Mouse (Mus musculus): Measurements from ENCODE around the gene Psmb6. TPM values are rescaled to one million over a fixed set of nuclear protein-coding genes. Genes with fewer than 3 reads are reported as not detected.
"Not testable (repeated sequence)": the region's sequence is repeated elsewhere in the genome, so short reads cannot be mapped to it uniquely, and the experiment has no call there.

The Psmb6 gene
- polyA plus RNA-seq, 1 experiment, result 319 TPM

DNA sequence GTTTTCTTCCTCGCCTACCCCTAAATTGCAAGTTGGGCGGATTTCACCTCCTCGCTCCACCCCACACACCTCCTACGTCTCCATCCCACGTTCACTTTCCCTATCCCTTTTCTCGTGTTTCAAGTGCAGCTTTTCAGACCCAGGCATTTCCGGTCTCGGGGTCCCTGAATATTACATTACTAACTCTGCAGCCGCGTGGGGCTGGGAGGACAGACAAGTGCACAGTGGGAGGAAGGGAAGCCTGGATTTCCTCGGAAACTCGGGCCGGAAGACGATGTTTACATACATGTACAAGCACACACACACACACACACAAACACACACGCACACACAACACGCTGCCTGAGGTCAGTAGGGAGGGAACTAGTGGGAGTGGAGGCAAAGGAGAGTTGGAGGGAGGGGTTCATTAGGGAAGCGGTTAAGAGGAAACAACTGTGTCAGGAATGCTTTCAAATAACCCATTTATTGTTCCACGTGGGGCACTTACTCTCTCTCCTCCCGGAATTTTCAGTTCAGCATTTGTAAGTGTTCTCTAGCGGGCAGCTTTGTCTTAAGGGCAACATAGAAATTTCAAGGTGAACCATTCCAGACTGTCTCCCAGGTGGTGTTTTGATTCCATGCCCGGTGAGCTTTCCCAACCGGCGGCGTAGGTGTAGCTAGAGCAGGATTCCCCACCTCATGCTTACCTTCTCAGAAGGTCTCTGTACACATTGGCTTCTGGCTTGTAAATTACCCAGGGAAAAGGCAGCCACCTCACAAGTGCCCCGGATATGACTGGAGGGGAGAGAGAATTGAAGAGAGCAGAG is 38.5 kb downstream of the Psmb6 start:
- WGBS, result 1% methylated on average over 25 of the region's 25 CpGs
- Histone ChIP-seq H3K27ac (ENCODE audit: insufficient read depth, low read length) (peak overlapping the region; percentile 44; the same call in 1 of the 2 replicates), H3K4me3 (replicated peaks; ENCODE audit: insufficient read depth, low read depth, low read length) (peak overlapping the region; percentile 84), H3K4me1 (ENCODE audit: control insufficient read depth, insufficient read depth, low read length) (peaks cover 8% of the 10 kb centered on the region), H3K27me3 (ENCODE audit: control insufficient read depth, insufficient read depth, low read length) (no peaks in the 10 kb centered on the region)
- TF ChIP-seq CTCF (IDR thresholded peaks at IDR 0.05; ENCODE audit: borderline replicate concordance, insufficient read depth, low read depth, low read length) (no peak), POLR2A (IDR thresholded peaks at IDR 0.05; ENCODE audit: borderline replicate concordance, insufficient read depth, low read length) (no peak)
- DNase-seq, result peak; percentile 38

- no peak overlapping the region for H3K27ac ChIP-seq (ENCODE audit: insufficient read depth, low read length)
- H3K4me3 ChIP-seq (replicated peaks; ENCODE audit: insufficient read depth, low read depth, low read length), result peak overlapping the region; percentile 84
- peaks cover 8% of the 10 kb centered on the region for H3K4me1 ChIP-seq (ENCODE audit: control insufficient read depth, insufficient read depth, low read length)
- no peak for DNase-seq
- no peaks in the 10 kb centered on the region for H3K27me3 ChIP-seq (ENCODE audit: control insufficient read depth, insufficient read depth, low read length)
- TF ChIP-seq POLR2A (IDR thresholded peaks at IDR 0.05; ENCODE audit: borderline replicate concordance, insufficient read depth, low read length), result no peak
- no peak for TF ChIP-seq CTCF (IDR thresholded peaks at IDR 0.05; ENCODE audit: borderline replicate concordance, insufficient read depth, low read depth, low read length)
- 43% methylated on average over 4 of the region's 4 CpGs for WGBS
These were observed 39.2 kb downstream of the Psmb6 start for GRCm38 (mm10) chr11:70564276-70564873.

DNA sequence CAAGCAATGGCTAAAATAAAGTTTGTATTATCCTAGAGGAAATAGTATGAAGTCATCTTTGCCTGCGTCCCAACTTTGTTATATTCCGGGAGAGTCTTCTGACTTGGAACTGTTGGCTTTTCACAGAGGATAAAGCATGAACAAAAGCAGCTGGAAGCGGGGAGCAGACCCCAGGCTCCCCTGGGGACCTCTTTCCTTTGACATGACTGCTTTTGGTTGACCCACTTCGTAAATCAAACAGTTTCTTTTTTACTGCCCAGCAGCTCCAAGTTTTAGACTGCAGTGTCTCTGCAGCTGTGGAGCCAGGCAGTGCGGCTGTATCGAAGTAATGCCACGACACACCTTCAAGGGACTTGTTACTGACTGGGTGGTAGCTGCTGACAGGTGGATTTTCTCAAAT is 41.4 kb downstream of the Psmb6 start:
- TF ChIP-seq POLR2A (IDR thresholded peaks at IDR 0.05; ENCODE audit: borderline replicate concordance, insufficient read depth, low read length) (no peak), CTCF (IDR thresholded peaks at IDR 0.05; ENCODE audit: borderline replicate concordance, insufficient read depth, low read depth, low read length) (no peak)
- 58% methylated on average over 7 of the region's 7 CpGs for WGBS
- no peaks in the 10 kb centered on the region for H3K27me3 ChIP-seq (ENCODE audit: control insufficient read depth, insufficient read depth, low read length)
- H3K4me1 ChIP-seq (ENCODE audit: control insufficient read depth, insufficient read depth, low read length), result peaks cover 8% of the 10 kb centered on the region
- DNase-seq, result no peak
- no peak overlapping the region for H3K4me3 ChIP-seq (replicated peaks; ENCODE audit: insufficient read depth, low read depth, low read length)
- H3K27ac ChIP-seq (ENCODE audit: insufficient read depth, low read length), result no peak overlapping the region

GRCm38 (mm10) chr11:70570614-70571013 is 45.4 kb downstream of the Psmb6 start:
- H3K4me3 ChIP-seq (replicated peaks; ENCODE audit: insufficient read depth, low read depth, low read length); H3K27ac ChIP-seq (ENCODE audit: insufficient read depth, low read length); DNase-seq; H3K27me3 ChIP-seq (ENCODE audit: control insufficient read depth, insufficient read depth, low read length); H3K4me1 ChIP-seq (ENCODE audit: control insufficient read depth, insufficient read depth, low read length): not testable (repeated sequence)
- 97% methylated on average over 1 of the region's 1 CpGs for WGBS

- H3K27ac ChIP-seq (ENCODE audit: insufficient read depth, low read length), result no peak overlapping the region
- peaks cover 8% of the 10 kb centered on the region for H3K4me1 ChIP-seq (ENCODE audit: control insufficient read depth, insufficient read depth, low read length)
- TF ChIP-seq CTCF (IDR thresholded peaks at IDR 0.05; ENCODE audit: borderline replicate concordance, insufficient read depth, low read depth, low read length) (no peak), POLR2A (IDR thresholded peaks at IDR 0.05; ENCODE audit: borderline replicate concordance, insufficient read depth, low read length) (no peak)
- H3K4me3 ChIP-seq (replicated peaks; ENCODE audit: insufficient read depth, low read depth, low read length), result no peak overlapping the region
- WGBS, result 89% methylated on average over 1 of the region's 1 CpGs
- DNase-seq, result no peak
- no peaks in the 10 kb centered on the region for H3K27me3 ChIP-seq (ENCODE audit: control insufficient read depth, insufficient read depth, low read length)
These were observed 46.5 kb downstream of the Psmb6 start for GRCm38 (mm10) chr11:70571641-70572040.

GRCm38 (mm10) chr11:70572348-70572902 is 47.3 kb downstream of the Psmb6 start:
- DNase-seq, result no peak
- Histone ChIP-seq H3K4me3 (replicated peaks; ENCODE audit: insufficient read depth, low read depth, low read length) (no peak overlapping the region), H3K27me3 (ENCODE audit: control insufficient read depth, insufficient read depth, low read length) (no peaks in the 10 kb centered on the region), H3K27ac (ENCODE audit: insufficient read depth, low read length) (no peak overlapping the region), H3K4me1 (ENCODE audit: control insufficient read depth, insufficient read depth, low read length) (peaks cover 9% of the 10 kb centered on the region)
- TF ChIP-seq POLR2A (IDR thresholded peaks at IDR 0.05; ENCODE audit: borderline replicate concordance, insufficient read depth, low read length) (no peak), CTCF (IDR thresholded peaks at IDR 0.05; ENCODE audit: borderline replicate concordance, insufficient read depth, low read depth, low read length) (no peak)
- WGBS, result 65% methylated on average over 5 of the region's 5 CpGs

DNA sequence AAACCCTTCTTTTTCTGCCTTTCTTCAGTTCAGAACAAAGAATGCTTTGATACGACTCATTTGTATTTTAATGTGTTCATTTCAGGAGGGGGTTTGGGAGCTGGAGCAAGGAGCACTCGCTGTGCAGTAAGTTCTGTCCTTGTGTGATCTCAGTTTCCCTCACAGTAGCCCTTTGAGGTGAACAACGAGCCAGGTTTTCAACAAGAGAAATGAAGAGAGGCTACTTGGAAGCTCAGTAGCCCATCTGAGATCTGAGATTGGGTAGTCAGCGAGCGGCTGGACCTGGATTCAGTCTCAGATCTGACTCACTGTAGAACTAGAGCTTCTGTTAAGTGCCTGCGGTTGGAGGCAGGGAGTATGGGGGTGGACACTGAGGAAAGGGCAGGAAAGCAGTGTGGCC is 48.7 kb downstream of the Psmb6 start:
- no peak for DNase-seq
- no peak for TF ChIP-seq CTCF (IDR thresholded peaks at IDR 0.05; ENCODE audit: borderline replicate concordance, insufficient read depth, low read depth, low read length)
- no peak for TF ChIP-seq POLR2A (IDR thresholded peaks at IDR 0.05; ENCODE audit: borderline replicate concordance, insufficient read depth, low read length)
- Histone ChIP-seq H3K4me1 (ENCODE audit: control insufficient read depth, insufficient read depth, low read length) (peaks cover 18% of the 10 kb centered on the region), H3K27ac (ENCODE audit: insufficient read depth, low read length) (peak overlapping the region; percentile 23; the same call in 1 of the 2 replicates), H3K27me3 (ENCODE audit: control insufficient read depth, insufficient read depth, low read length) (no peaks in the 10 kb centered on the region), H3K4me3 (replicated peaks; ENCODE audit: insufficient read depth, low read depth, low read length) (no peak overlapping the region)
- WGBS, result 59% methylated on average over 6 of the region's 6 CpGs

DNA sequence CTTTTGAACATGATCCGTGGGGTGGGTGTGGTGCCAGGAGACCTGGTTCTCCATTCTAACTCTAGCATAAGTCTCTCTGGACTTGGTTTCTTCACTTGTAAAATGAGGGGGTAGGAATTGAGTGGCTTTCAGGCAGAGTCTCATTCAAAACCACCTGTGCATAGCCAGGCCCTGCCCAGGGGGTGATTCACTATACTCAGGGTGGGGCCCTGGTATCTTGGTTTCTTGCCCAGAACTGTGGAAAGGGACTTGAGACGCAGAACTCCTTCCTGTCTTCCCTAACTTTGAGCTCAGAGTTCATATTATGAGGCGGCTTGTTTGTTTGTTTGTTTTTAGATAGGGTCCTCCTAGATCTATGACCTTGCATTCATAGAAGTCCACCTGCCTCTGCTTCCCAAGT is 52.0 kb downstream of the Psmb6 start:
- DNase-seq, result no peak
- peaks cover 29% of the 10 kb centered on the region for H3K4me1 ChIP-seq (ENCODE audit: control insufficient read depth, insufficient read depth, low read length)

More for the DNA sequence above, 52.0 kb downstream of the Psmb6 start:
- H3K27ac ChIP-seq (ENCODE audit: insufficient read depth, low read length), result no peak overlapping the region
- H3K4me3 ChIP-seq (replicated peaks; ENCODE audit: insufficient read depth, low read depth, low read length), result no peak overlapping the region
- TF ChIP-seq POLR2A (IDR thresholded peaks at IDR 0.05; ENCODE audit: borderline replicate concordance, insufficient read depth, low read length) (no peak), CTCF (IDR thresholded peaks at IDR 0.05; ENCODE audit: borderline replicate concordance, insufficient read depth, low read depth, low read length) (no peak)
- no peaks in the 10 kb centered on the region for H3K27me3 ChIP-seq (ENCODE audit: control insufficient read depth, insufficient read depth, low read length)
- 67% methylated on average over 3 of the region's 3 CpGs for WGBS

Other genes starting within 250 kb of the Psmb6 start
- gene Alox12e, start 202.7 kb upstream of the Psmb6 start, polyA plus RNA-seq (2012; rRNA removed), result not detected in 2 replicates
- 0.05 TPM in 1 of 2 replicates, not detected in the other for gene Alox15, start 173.3 kb upstream of the Psmb6 start, polyA plus RNA-seq (2012; rRNA removed)
- 18.3 and 20.1 TPM in 2 replicates for gene Pelp1, start 115.3 kb upstream of the Psmb6 start, polyA plus RNA-seq (2012; rRNA removed)
- gene Arrb2, start 92.7 kb upstream of the Psmb6 start, polyA plus RNA-seq (2012; rRNA removed), result 70.5 and 79.7 TPM in 2 replicates
- gene Med11, start 73.4 kb upstream of the Psmb6 start, polyA plus RNA-seq (2012; rRNA removed), result 20.4 and 20.5 TPM in 2 replicates
- 0.21 and 0.25 TPM in 2 replicates for gene Zmynd15, start 65.9 kb upstream of the Psmb6 start, polyA plus RNA-seq (2012; rRNA removed)
- gene Cxcl16, start 65.4 kb upstream of the Psmb6 start, polyA plus RNA-seq (2012; rRNA removed), result 1.8 and 2.6 TPM in 2 replicates
- gene Tm4sf5, start 20.1 kb upstream of the Psmb6 start, polyA plus RNA-seq (2012; rRNA removed), result 0.54 TPM in 2 replicates
- gene Vmo1, start 10.8 kb upstream of the Psmb6 start, polyA plus RNA-seq (2012; rRNA removed), result 0.30 TPM in 1 of 2 replicates, not detected in the other
- gene Gltpd2, start 6.2 kb upstream of the Psmb6 start, polyA plus RNA-seq (2012; rRNA removed), result 0.11 TPM in 1 of 2 replicates, not detected in the other
- gene Gm40193, start 7.6 kb downstream of the Psmb6 start, polyA plus RNA-seq (2012; rRNA removed), result not detected in 2 replicates
- gene Pld2, start 14.7 kb downstream of the Psmb6 start, polyA plus RNA-seq (2012; rRNA removed), result 19.2 and 21.3 TPM in 2 replicates
- gene Mink1, start 37.5 kb downstream of the Psmb6 start, polyA plus RNA-seq (2012; rRNA removed), result 222 and 224 TPM in 2 replicates
- gene 4930544D05Rik, start 90.5 kb downstream of the Psmb6 start, polyA plus RNA-seq (2012; rRNA removed), result not detected in 2 replicates
- gene Chrne, start 93.8 kb downstream of the Psmb6 start, polyA plus RNA-seq (2012; rRNA removed), result 0.10 and 0.25 TPM in 2 replicates
- not detected in 2 replicates for gene Gp1ba, start 113.8 kb downstream of the Psmb6 start, polyA plus RNA-seq (2012; rRNA removed)
- gene Rnf167, start 121.9 kb downstream of the Psmb6 start, polyA plus RNA-seq (2012; rRNA removed), result 143 and 152 TPM in 2 replicates
- 184 and 191 TPM in 2 replicates for gene Slc25a11, start 122.1 kb downstream of the Psmb6 start, polyA plus RNA-seq (2012; rRNA removed)
- 289 and 305 TPM in 2 replicates for gene Pfn1, start 129.3 kb downstream of the Psmb6 start, polyA plus RNA-seq (2012; rRNA removed)
- 35.0 and 35.9 TPM in 2 replicates for gene Eno3, start 131.8 kb downstream of the Psmb6 start, polyA plus RNA-seq (2012; rRNA removed)
- 84.3 and 93.2 TPM in 2 replicates for gene Spag7, start 144.0 kb downstream of the Psmb6 start, polyA plus RNA-seq (2012; rRNA removed)
- gene Camta2, start 162.7 kb downstream of the Psmb6 start, polyA plus RNA-seq (2012; rRNA removed), result 108 TPM in 2 replicates
- gene Inca1, start 174.8 kb downstream of the Psmb6 start, polyA plus RNA-seq (2012; rRNA removed), result 4.0 and 4.6 TPM in 2 replicates
- gene Kif1c, start 175.2 kb downstream of the Psmb6 start, polyA plus RNA-seq (2012; rRNA removed), result 55.9 and 65.6 TPM in 2 replicates
- gene Zfp3, start 238.8 kb downstream of the Psmb6 start, polyA plus RNA-seq (2012; rRNA removed), result 10.4 and 11.1 TPM in 2 replicates